Mouse (Mus musculus): ENCODE measurements at regions not wholly inside any gene's neighbourhood (a gene's known extent, or its start where the extent isn't known, plus 50 kb on each side); places are given as distances from the start of the nearest gene placed in this dataset.

- DNase-seq (ENCODE audit: low spot score in 2 of 2): no peak
Observed at GRCm38 (mm10) chr13:101935843-101936242, 167.8 kb upstream of the Pik3r1 start.

DNA sequence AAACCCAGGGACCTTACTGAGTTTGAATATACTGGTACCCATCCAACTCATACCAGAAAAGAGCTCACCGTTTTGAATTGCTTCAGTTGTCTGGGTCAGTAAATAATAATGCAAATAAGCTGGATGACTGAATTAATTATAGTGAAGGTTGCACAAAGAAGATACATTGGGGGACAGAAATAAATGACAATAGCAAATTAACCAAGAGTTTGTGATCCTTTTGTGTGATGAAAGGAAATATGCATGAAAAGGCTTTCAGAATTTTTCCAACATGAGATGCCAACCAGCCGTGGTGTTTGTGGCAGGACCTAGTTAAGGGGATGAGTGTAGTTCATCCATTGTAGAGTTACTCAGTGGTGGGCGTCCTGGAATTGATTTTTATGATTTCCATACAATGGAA is 186.5 kb upstream of the Pik3r1 start:
- DNase-seq (ENCODE audit: low spot score in 2 of 2): no peak

GRCm38 (mm10) chr13:101955806-101956418 is 187.9 kb upstream of the Pik3r1 start:
- DNase-seq (ENCODE audit: low spot score in 2 of 2): no peak

- no peak for DNase-seq (ENCODE audit: low spot score in 2 of 2)
Observed at GRCm38 (mm10) chr13:101957782-101958181, 189.8 kb upstream of the Pik3r1 start.

GRCm38 (mm10) chr13:101965537-101965936 is 197.5 kb upstream of the Pik3r1 start:
- no peak for DNase-seq (ENCODE audit: low spot score in 2 of 2)

DNA sequence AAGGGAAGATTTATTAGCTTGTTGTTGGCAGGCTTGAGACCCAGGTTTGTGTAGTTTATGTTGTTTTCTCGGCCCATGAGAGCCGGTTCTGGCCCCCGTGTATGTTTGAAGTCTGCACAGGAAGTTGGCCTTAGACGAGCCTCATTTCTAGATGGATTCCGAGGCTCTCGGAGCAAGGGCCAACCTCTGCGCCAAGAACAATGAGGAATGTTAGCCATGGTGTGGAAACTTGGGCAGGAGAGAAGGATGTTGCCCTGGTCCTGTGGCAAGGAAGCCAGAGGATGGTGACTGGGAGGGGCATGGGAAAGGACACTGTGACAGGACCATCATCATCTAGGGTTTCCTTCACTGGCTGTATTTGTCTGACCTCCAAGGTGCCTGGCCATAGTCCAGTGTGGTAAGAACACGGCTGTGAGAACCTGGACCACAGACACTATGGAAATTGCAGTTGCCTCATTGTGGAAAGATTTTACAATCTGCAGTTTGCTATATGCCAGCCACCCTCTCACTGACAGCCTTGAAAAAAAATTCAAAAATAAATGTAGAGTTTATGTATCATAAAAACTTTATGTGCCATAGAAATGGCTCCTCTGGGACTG is 198.9 kb upstream of the Pik3r1 start:
- DNase-seq (ENCODE audit: low spot score in 2 of 2): no peak

DNA sequence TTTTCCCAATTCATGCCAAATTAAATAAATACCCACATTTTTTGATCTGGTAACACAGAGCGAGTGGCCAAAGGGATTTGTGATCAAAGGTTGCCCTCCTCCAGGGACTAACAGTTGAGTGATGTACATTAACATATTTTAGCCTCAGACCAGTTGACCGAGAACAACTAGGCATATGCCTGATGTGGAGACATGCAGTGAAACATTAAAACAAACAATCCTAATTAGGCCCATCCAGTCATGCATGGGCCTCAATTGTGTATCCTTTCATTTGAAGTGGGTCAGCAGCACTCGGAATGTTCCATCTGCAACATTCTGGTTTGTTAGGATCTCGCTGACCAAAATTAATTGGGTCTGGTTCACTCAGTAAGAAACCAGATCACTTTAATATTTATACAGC is 199.4 kb upstream of the Pik3r1 start:
- no peak for DNase-seq (ENCODE audit: low spot score in 2 of 2)

- no peak for DNase-seq (ENCODE audit: low spot score in 2 of 2)
Observed at GRCm38 (mm10) chr13:101976766-101977165, 208.7 kb upstream of the Pik3r1 start.

DNA sequence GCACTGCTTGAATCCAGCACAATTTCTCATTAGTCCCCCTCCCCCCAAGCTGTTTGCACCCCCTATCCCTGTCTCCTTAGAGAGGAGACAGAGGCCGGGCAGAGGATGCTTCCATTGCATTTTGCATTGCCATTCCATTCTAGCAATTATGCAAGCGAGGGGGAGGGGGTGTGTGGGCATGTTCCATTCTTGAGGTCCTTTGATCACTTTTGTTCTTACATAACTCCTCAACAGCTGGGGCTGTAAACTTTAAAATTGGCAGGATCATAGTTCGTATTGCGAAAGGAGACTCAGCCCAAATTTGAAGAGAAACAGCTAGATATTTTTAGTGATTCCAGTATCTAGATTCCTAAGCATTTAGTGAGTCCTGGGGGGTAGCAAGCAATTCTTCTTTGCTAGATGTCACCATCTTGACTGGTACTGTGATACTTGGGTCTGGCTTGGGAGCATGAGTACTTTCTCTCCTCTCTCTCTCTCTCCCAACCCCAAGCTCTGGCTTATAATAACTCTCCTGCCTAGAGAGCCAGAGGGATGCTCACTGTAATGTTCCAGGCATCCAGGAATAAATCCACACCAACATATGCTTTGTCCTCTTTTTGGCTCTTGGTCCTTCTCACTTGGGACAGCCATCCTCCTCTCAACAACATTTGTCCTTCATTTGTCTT is 212.3 kb upstream of the Pik3r1 start:
- no peak for DNase-seq (ENCODE audit: low spot score in 2 of 2)

GRCm38 (mm10) chr13:101988637-101989413 is 220.8 kb upstream of the Pik3r1 start:
- DNase-seq (ENCODE audit: low spot score in 2 of 2): no peak

DNA sequence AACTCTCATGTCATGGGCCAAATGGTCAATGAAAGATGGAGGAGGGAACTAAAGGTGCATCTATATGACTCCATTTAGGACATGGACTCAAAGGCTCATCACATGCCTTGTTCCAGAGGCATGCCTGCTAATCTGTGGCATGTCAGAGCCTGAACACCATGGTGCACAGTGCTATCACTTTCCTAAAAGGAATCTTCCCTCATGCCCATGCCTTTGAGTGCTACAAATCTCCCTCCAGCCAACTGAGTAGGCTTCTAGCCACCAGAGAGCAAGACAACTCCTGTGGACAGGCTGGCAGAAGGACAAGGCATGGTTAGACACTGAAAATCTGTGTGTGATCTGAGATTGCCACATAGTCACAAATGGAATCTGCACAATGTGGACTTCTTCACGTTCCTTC is 223.7 kb upstream of the Pik3r1 start:
- DNase-seq (ENCODE audit: low spot score in 2 of 2): no peak

DNA sequence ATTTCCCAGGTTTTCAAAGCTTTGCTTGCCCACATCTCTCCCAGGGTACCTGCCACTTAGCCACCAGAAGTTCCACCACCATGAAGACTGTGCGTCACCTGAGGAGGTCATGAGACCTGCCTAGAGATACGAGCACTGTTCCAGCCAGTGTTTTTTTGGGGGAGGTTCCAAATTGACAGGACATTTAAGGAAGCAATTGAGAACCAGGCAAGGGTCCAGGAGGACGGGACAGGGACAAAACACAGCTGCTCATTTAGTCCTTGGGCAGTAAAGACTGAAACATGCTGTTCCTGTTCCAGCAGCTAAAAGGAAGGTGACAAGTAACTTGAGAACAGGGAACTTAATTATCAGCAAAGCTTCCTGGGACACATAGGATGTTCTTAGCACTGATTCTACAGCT is 226.8 kb upstream of the Pik3r1 start:
- DNase-seq (ENCODE audit: low spot score in 2 of 2): no peak

GRCm38 (mm10) chr13:101995529-101995928 is 227.5 kb upstream of the Pik3r1 start:
- DNase-seq (ENCODE audit: low spot score in 2 of 2): no peak

DNA sequence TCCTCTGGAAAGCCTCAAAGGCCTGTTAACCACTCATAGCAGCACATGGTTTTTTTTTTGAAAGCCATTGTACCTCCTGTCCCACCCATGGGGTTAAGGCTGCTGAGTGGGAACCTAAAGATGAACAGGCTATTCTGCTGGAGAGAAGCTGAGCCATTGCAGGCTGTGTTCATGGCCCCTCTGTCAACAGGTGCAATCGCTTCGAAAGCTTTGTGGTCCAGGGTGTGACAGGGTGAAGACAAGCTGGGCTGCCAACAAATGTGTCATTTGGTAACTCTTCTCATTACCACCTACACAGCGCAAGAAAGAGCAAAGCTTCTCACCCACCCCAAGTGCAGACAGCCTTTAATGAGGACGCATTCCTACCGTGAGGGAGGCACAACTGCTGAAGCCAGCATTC is 228.1 kb upstream of the Pik3r1 start:
- no peak for DNase-seq (ENCODE audit: low spot score in 2 of 2)

GRCm38 (mm10) chr13:101997415-101997814 is 229.4 kb upstream of the Pik3r1 start:
- no peak for DNase-seq (ENCODE audit: low spot score in 2 of 2)

GRCm38 (mm10) chr13:102006565-102006964 is 238.5 kb upstream of the Pik3r1 start:
- DNase-seq (ENCODE audit: low spot score in 2 of 2): no peak

GRCm38 (mm10) chr13:102011965-102012364 is 243.9 kb upstream of the Pik3r1 start:
- no peak for DNase-seq (ENCODE audit: low spot score in 2 of 2)

GRCm38 (mm10) chr13:102014514-102014913 is 246.5 kb upstream of the Pik3r1 start:
- DNase-seq (ENCODE audit: low spot score in 2 of 2): no peak

DNA sequence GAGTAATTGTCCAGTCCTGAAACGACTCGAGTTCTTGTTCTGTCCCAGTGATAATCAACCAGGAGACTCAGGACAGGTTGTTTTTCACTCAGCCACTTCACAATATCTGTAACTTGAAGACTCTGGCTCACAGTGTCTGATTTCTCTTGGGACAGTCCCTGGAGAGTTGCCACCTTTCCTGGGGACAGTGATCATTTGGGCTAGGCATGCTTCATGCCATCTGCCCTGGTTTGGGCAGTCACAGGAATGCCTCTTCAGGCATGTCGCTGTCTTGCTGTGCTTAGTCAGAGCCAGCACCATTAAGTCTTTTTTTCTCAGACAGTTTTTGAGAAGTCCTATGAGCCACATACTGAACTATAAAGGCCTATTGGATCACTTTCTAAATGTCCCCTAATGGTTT is 246.9 kb upstream of the Pik3r1 start:
- no peak for DNase-seq (ENCODE audit: low spot score in 2 of 2)

DNA sequence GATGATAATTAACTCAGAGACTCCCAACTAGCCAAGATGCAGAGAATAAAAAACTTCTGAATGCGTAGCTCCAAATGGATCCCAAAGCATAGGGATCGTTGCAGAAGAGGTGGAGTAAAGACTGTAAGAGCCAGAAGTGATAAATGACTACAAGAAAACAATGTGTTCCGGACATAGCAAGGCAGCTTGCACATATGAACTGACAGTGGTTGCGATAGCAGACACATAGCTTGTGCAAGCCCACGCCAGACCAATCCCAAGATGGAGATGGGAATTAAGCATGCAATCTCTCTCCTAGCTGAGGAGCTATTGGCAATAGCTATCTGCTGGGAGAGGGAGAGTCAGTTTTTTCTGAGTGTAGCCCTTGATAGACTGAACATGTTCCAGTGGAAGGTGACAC is 248.5 kb upstream of the Pik3r1 start:
- no peak for DNase-seq (ENCODE audit: low spot score in 2 of 2)

DNA sequence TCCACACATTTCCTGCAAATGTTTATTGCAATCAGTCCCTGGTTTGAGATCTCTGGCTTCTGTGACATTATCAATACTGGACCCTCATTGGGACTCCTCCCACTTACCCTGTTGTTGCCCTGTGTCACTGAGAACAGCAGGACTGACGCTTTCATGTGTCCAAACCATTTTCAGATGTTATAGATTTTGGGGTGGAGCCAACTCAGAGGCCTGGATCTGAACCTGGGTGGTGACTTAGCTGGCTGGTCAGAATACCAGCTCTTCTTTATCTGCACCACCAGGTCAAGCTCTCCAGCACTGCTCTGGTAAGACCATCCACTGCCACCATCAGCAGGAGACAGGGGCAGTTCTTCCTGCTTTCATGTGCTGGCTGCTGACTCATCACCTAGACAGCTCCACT is 254.3 kb upstream of the Pik3r1 start:
- no peak for DNase-seq (ENCODE audit: low spot score in 2 of 2)

- no peak for DNase-seq (ENCODE audit: low spot score in 2 of 2)
Observed at GRCm38 (mm10) chr13:102022757-102023156, 254.7 kb upstream of the Pik3r1 start.

DNA sequence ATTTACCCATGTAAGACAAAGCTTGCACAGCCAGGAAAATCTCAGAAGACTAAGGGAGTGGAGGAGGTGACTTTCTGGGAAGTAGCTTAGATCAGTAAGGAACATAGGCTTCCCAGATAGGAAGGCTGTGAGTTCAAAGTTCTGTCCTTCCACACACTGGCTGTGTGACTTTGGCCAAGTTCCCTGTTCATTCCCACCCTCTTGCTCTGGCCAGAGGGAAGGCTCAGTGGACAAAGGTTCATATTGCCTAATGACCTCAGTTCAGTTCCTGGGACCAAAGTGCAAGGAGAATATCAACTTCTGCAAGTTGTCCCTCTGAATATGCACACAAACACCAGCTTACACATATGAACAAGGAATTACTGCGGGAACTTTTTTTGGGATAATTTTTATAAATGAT is 255.6 kb upstream of the Pik3r1 start:
- no peak for DNase-seq (ENCODE audit: low spot score in 2 of 2)
